Mouse (Mus musculus) embryonic fibroblast, embryonic 13.5 days (primary cell): ENCODE data around the gene Ssbp2.

Experiments
- CTCF ChIP-seq: IDR thresholded peaks from 2 replicates; pipeline ENCODE4 v1.5.1; 2011; ENCODE audit warnings: mild to moderate bottlenecking, control low read depth, low read length, moderate library complexity, borderline replicate concordance; ENCODE audit not compliant: insufficient read depth
- POLR2A ChIP-seq: IDR thresholded peaks from 2 replicates; pipeline ENCODE4 v1.6.1; 2011; ENCODE audit warnings: low read depth, mild to moderate bottlenecking, control low read depth, low read length, moderate library complexity

GRCm38 (mm10) chr13:91591863-91592262 lies 131.8 kb downstream of the Ssbp2 start:
- no peak for TF ChIP-seq CTCF
- no peak for TF ChIP-seq POLR2A
